Mouse (Mus musculus) hindbrain, postnatal 0 days (tissue): ENCODE results near the gene Polr3k. TPM values are rescaled to one million over a fixed set of nuclear protein-coding genes. Genes with fewer than 3 reads are reported as not detected.
A peak's percentile ranks its signal among the peaks of the same experiment; 100 is the strongest.

Source experiments
- ATAC-seq: fragments of 200-750 bp; cut with Nextera tagmentation; 2 replicates; pipeline ENCODE4 v1.8.0; 2017; ENCODE audit warnings: mild to moderate bottlenecking, moderate TSS enrichment, moderate library complexity
- DNase-seq: peaks from one replicate; pipeline ENCODE4 v3.0.0-alpha.2; 2015; ENCODE audit warnings: low spot score
- H3K27ac ChIP-seq: fragments of 300-500 bp; sonication (generic); 2 replicates; pipeline ENCODE4 v1.5.1; 2014; ENCODE audit warnings: mild to moderate bottlenecking
- H3K27me3 ChIP-seq: fragments of 300-500 bp; sonication (generic); 2 replicates; pipeline ENCODE4 v1.6.1; 2014; ENCODE audit warnings: low read length, mixed read lengths; ENCODE audit not compliant: insufficient read depth
- H3K36me3 ChIP-seq: fragments of 300-500 bp; sonication (generic); 2 replicates; pipeline ENCODE4 v1.6.1; 2014; ENCODE audit warnings: low read length, mixed read lengths; ENCODE audit not compliant: insufficient read depth
- H3K4me1 ChIP-seq: fragments of 300-500 bp; sonication (generic); 2 replicates; pipeline ENCODE4 v1.6.1; 2014; ENCODE audit warnings: antibody characterized with exemption, low read length, mixed read lengths; ENCODE audit not compliant: insufficient read depth
- H3K4me2 ChIP-seq: fragments of 300-500 bp; sonication (generic); 2 replicates; pipeline ENCODE4 v1.6.1; 2014; ENCODE audit warnings: low read depth, mild to moderate bottlenecking, low read length, moderate library complexity, mixed read lengths
- H3K4me3 ChIP-seq: fragments of 300-500 bp; sonication (generic); 2 replicates; pipeline ENCODE4 v1.5.1; 2014; ENCODE audit warnings: low read length
- H3K9ac ChIP-seq: fragments of 300-500 bp; sonication (generic); replicated peaks from 2 replicates; pipeline ENCODE4 v1.6.1; 2014; ENCODE audit warnings: mild to moderate bottlenecking, low read length, moderate library complexity, mixed read lengths
- H3K9me3 ChIP-seq: fragments of 300-500 bp; sonication (generic); 2 replicates; pipeline ENCODE4 v1.6.1; 2016; ENCODE audit warnings: low read length, mixed read lengths
- CTCF ChIP-seq: IDR thresholded peaks from 2 replicates; pipeline ENCODE4 v1.5.1; 2016; ENCODE audit warnings: antibody characterized with exemption, control low read depth, low read depth
- WGBS: fragments of 180-500 bp; shearing (Covaris S2); extraction: QIAGEN DNeasy Blood & Tissue Kit; methylation state at CpG from one replicate; pipeline ENCODE4 v1.1.7; 2014; 5-methylcytosine and 5-hydroxymethylcytosine counted together
- polyA plus RNA-seq: library from polyadenylated mRNA; unstranded; fragments of >200 nt; fragmentation: Nextera tagmentation; extraction: Ambion mirVana; gene quantifications from 2 replicates; pipeline ENCODE4 v1.2.1, GENCODE M21; 2015
- total RNA-seq: library from RNA; depleted of rRNA; stranded (reverse); fragments of >200 nt; gene quantifications from 2 replicates; pipeline ENCODE4 v1.2.3, GENCODE M21; 2014; rRNA removed

Polr3k gene
- total RNA-seq (36.5 and 37.1 TPM in 2 replicates), polyA plus RNA-seq (67.5 and 68.3 TPM in 2 replicates)

DNA sequence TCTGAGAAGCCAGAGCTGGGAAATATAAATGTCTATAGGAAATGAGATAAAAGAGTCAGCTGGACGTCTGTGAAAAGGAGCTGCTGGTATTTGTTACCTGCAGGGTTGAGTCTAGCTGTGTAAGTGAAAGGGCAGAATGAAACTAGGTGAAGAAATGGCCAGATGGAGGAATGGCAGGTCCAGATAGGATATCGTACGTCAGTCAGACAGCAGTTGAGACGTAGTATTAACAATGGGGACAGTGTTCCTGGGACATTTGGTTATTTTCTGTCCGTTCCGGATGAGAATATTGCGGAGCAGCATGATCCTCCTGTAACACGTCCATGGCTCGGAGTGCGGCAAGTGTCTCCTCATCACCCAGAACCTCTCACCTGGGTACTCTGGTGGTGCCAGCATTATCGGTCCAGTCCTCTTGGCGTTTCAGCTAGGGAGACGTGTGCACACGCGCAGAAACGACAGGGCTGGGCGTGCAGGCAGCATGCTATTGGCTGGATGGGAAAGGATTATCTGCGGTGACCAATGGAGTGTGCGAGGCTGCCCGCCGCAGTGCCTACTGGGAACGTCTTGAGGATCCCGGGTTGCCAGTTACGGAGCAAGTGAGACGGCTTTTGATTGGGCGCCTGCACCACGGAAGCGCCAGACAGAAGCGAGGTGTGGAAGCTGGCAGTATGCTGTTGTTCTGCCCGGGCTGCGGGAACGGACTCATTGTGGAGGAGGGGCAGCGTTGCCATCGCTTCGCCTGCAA, at the start of gene Polr3k:
Polr3k (plus strand) TSS at position 547 of the 745 bp plus-strand sequence.
- Histone ChIP-seq H3K4me2 (peak within 1 kb of the TSS; percentile 69), H3K27me3 (no peaks in the 10 kb centered on the region), H3K27ac (peak within 1 kb of the TSS; percentile 83), H3K36me3 (peaks cover 7% of the 10 kb centered on the region), H3K4me3 (peak within 1 kb of the TSS; percentile 73), H3K9ac (peak within 1 kb of the TSS; percentile 69), H3K9me3 (no peaks in the 10 kb centered on the region), H3K4me1 (peaks cover 14% of the 10 kb centered on the region; the same call in 1 of the 2 replicates)
- ATAC-seq (peak; percentile 100), DNase-seq (peak; percentile 97)
- under 1% methylated on average over 35 of the region's 35 CpGs for WGBS
- peak; percentile 23; the same call in 1 of the 2 replicates for TF ChIP-seq CTCF

GRCm38 (mm10) chr2:181829032-181829650, 35.0 kb upstream of the Polr3k start:
- Histone ChIP-seq H3K9me3 (no peaks in the 10 kb centered on the region), H3K27ac (no peak overlapping the region), H3K4me3 (no peak overlapping the region), H3K9ac (no peak overlapping the region), H3K27me3 (no peaks in the 10 kb centered on the region), H3K36me3 (peaks cover 6% of the 10 kb centered on the region; the same call in 1 of the 2 replicates), H3K4me2 (no peak overlapping the region), H3K4me1 (no peaks in the 10 kb centered on the region)
- no peak for ATAC-seq
- WGBS = 71% methylated on average over 2 of the region's 2 CpGs
- TF ChIP-seq CTCF = no peak
- no peak for DNase-seq

DNA sequence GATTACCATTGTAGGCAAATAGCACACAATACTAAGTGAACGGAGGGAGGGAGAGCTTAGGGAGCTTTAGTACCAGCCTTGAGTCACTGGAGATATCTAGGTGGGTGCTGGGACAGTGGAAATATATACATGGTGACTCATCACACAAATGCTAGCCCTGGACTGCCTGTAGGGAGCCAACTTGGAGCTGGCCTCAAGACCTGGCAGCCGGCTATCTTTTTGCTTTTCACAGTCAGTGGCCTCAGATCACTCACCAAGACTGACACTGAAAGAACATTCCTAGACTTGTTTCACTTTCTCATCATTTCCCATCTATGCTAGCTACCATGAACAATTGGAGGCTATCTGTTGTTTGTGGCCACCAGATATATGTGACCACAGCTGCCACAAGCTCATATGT, 31.4 kb upstream of the Polr3k start:
- no peak overlapping the region for H3K4me3 ChIP-seq
- H3K4me2 ChIP-seq = no peak overlapping the region
- 74% methylated on average over 2 of the region's 2 CpGs for WGBS
- TF ChIP-seq CTCF = no peak
- H3K36me3 ChIP-seq = no peaks in the 10 kb centered on the region; the same call in 1 of the 2 replicates
- no peak for ATAC-seq
- H3K9me3 ChIP-seq = no peaks in the 10 kb centered on the region
- no peak overlapping the region for H3K9ac ChIP-seq
- no peaks in the 10 kb centered on the region for H3K27me3 ChIP-seq
- H3K27ac ChIP-seq = no peak overlapping the region
- no peak for DNase-seq
- no peaks in the 10 kb centered on the region for H3K4me1 ChIP-seq

GRCm38 (mm10) chr2:181837372-181838292, 26.5 kb upstream of the Polr3k start, which contains the start of gene Pcmtd2:
Pcmtd2 (plus strand) TSS chr2:181837854.
- peak within 1 kb of the TSS; percentile 89 for H3K27ac ChIP-seq
- ATAC-seq (peak; percentile 99), DNase-seq (peak; percentile 96)
- peak within 1 kb of the TSS; percentile 68 for H3K9ac ChIP-seq
- H3K4me1 ChIP-seq = peaks cover 11% of the 10 kb centered on the region; the same call in 1 of the 2 replicates
- H3K4me2 ChIP-seq = peak within 1 kb of the TSS; percentile 76
- peak within 1 kb of the TSS; percentile 70 for H3K4me3 ChIP-seq
- no peak for TF ChIP-seq CTCF
- no peaks in the 10 kb centered on the region for H3K36me3 ChIP-seq
- H3K27me3 ChIP-seq = no peaks in the 10 kb centered on the region
- under 1% methylated on average over 34 of the region's 35 CpGs for WGBS
- no peaks in the 10 kb centered on the region for H3K9me3 ChIP-seq

DNA sequence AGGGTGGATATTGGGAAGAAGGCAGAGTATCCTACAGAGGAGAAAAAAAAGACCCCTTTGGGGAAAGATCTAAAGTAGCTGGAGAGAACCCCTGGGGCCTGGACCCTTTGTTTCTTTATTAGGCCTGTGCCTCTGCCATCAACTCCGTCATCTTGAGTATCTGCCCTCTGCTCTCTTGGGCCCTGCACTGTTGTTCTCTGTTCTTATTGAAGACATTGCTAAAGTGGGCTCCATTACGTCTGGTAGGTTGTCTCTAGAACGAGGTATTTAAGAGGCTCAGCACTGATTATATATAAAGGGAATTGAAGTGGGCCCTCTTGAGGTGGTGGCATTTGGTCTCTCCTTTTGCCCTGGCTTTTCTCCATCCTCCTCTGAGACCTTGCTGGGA, 25.9 kb upstream of the Polr3k start:
- WGBS = under 1% methylated on average over 3 of the region's 3 CpGs
- H3K4me2 ChIP-seq = peak overlapping the region; percentile 76

More for the DNA sequence above, 25.9 kb upstream of the Polr3k start:
- Histone ChIP-seq H3K27ac (peak overlapping the region; percentile 89), H3K27me3 (no peaks in the 10 kb centered on the region), H3K36me3 (no peaks in the 10 kb centered on the region), H3K9me3 (no peaks in the 10 kb centered on the region), H3K4me3 (peak overlapping the region; percentile 70), H3K9ac (peak overlapping the region; percentile 68), H3K4me1 (peaks cover 11% of the 10 kb centered on the region; the same call in 1 of the 2 replicates)
- ATAC-seq (no peak; the same call in 1 of the 2 replicates), DNase-seq (peak; percentile 33)
- no peak for TF ChIP-seq CTCF
